Mouse (Mus musculus) G1E (cell line): Measurements from ENCODE around the gene Xpot.

ENCODE experiments used
- CTCF ChIP-seq: IDR thresholded peaks from 2 replicates; pipeline ENCODE4 v1.5.1; 2012; ENCODE audit warnings: low read depth, low read length, inconsistent platforms, mixed read lengths
- GATA1 ChIP-seq: IDR thresholded peaks from 2 replicates; pipeline ENCODE4 v1.6.1; 2012; ENCODE audit warnings: borderline replicate concordance, low read length, inconsistent platforms, mixed read lengths
- GATA2 ChIP-seq: IDR thresholded peaks from 2 replicates; pipeline ENCODE4 v1.6.1; 2012; ENCODE audit warnings: low read depth, low read length, inconsistent platforms, borderline replicate concordance
- POLR2AphosphoS5 ChIP-seq: IDR thresholded peaks from 2 replicates; pipeline ENCODE4 v1.6.1; 2012; ENCODE audit warnings: low read depth, low read length, inconsistent platforms; ENCODE audit not compliant: insufficient replicate concordance
- TAL1 ChIP-seq: conservative IDR thresholded peaks from 2 replicates; pipeline ENCODE4 v1.6.1; 2012; ENCODE audit warnings: low read depth, low read length, inconsistent platforms, mixed read lengths

- TF ChIP-seq GATA1 (no peak), CTCF (no peak), TAL1 (no peak), GATA2 (no peak), POLR2AphosphoS5 (no peak)
Measured at GRCm38 (mm10) chr10:121580381-121580780, 45.8 kb downstream of the Xpot start.
